Mouse (Mus musculus) c-Kit-negative CD71-positive TER-119-positive erythroid progenitor cells, embryonic 14.5 days (primary cell): Measurements from ENCODE around the gene Gm1110.
"Not testable (repeated sequence)": the region's sequence is repeated elsewhere in the genome, so short reads cannot be mapped to it uniquely, and the experiment has no call there.

Source experiments
- DNase-seq: peaks from one replicate; pipeline ENCODE4 v3.0.0-alpha.2; 2013; ENCODE audit warnings: low read depth, low spot score

The Gm1110 gene

GRCm38 (mm10) chr9:26922909-26923526 lies at the start of gene Gm1110:
Gm1110 (minus strand) TSS chr9:26923111.
- no peak for DNase-seq

- no peak for DNase-seq
Observed at GRCm38 (mm10) chr9:26947790-26948189, 24.9 kb upstream of the Gm1110 start.

GRCm38 (mm10) chr9:26924146-26924545 lies 1.2 kb upstream of the Gm1110 start:
- DNase-seq = no peak

- DNase-seq = no peak
Observed at GRCm38 (mm10) chr9:26919778-26920177, 3.1 kb downstream of the Gm1110 start.

- no peak for DNase-seq
Observed at GRCm38 (mm10) chr9:26913150-26913549, 9.8 kb downstream of the Gm1110 start.

GRCm38 (mm10) chr9:26911251-26911650 lies 11.7 kb downstream of the Gm1110 start:
- no peak for DNase-seq

GRCm38 (mm10) chr9:26869856-26870255 lies 53.1 kb downstream of the Gm1110 start:
- not testable (repeated sequence) for DNase-seq

- no peak for DNase-seq
Observed at GRCm38 (mm10) chr9:26860751-26861150, 62.2 kb downstream of the Gm1110 start, which contains the start of gene Glb1l3. Glb1l3 (minus strand) TSS chr9:26860890.

- DNase-seq = no peak
Observed at GRCm38 (mm10) chr9:26831089-26831488, 91.8 kb downstream of the Gm1110 start.
